In the genomic region with DNA sequence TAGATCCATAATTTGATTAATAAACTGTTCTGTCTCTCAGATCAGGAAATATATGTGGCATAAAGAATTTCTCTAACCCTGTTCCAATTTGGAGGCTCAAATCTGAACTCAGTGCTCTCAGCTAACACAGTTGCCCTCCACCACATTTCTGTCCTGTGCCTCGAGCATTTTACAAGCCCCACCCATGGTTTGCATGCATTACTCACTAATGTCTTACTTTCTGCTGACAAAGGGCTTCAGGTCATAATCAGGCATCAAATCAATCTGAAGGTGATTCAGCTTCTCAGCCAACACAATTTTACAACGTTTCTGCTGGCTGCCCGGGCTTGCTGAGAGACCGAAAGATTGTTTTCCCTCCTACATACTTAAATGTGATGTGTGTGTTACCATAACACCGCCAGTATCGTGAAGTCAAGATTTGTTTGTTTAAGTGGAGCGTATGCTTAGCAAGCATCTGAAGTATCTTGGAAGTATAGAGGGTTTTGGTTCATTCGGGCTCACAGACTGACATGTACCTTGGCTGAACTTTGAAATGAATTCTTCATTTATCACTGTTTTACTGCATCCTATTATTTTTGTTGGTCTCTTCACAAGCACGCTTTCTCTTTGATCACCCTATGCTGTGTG, we compare ENCODE assay signal across 32 mouse cellular contexts.
DNase-seq lines count a peak whose midpoint lies in the region; ATAC-seq and TF ChIP-seq lines count a peak whose summit lies in the region.
"Had no signal": no experiment of that assay in that cellular context is flagged by ENCODE, and none has a peak within 500 bp of the region (broad histone marks: within the 10 kb centered on the region; RNA-seq: fewer than 3 reads in every experiment).

No protein-coding gene starts in this region.

- no peaks in the 10 kb centered on the region for H3K36me3 ChIP-seq in kidney, embryonic 15.5 days
- no peaks in the 10 kb centered on the region for H3K36me3 ChIP-seq in lung, embryonic 14.5 days (ENCODE audit: insufficient read depth)
- H3K36me3 ChIP-seq: hindbrain, embryonic 10.5 days; hindbrain, embryonic 15.5 days; limb, embryonic 13.5 days; liver, embryonic 12.5 days; midbrain, embryonic 12.5 days; neural tube, embryonic 12.5 days had no signal

- no peak overlapping the region for H3K9ac ChIP-seq in kidney, embryonic 15.5 days
- H3K9ac ChIP-seq in lung, embryonic 14.5 days: no peak overlapping the region
- H3K9ac ChIP-seq: forebrain, embryonic 13.5 days; hindbrain, embryonic 15.5 days; limb, embryonic 13.5 days; liver, embryonic 12.5 days; liver, postnatal 0 days; midbrain, embryonic 12.5 days; neural tube, embryonic 12.5 days had no signal

- no peak overlapping the region for H3K4me3 ChIP-seq in kidney, embryonic 15.5 days (replicated peaks)
- H3K4me3 ChIP-seq in lung, embryonic 14.5 days (ENCODE audit: low read depth, low read length): no peak overlapping the region
- H3K4me3 ChIP-seq: forebrain, embryonic 13.5 days; hindbrain, embryonic 10.5 days; hindbrain, embryonic 15.5 days; layer of hippocampus, adult 2 months; left cerebral cortex, adult 2 months; limb, embryonic 13.5 days; liver, embryonic 12.5 days; megakaryocyte, embryonic 14.5 days; midbrain, embryonic 12.5 days; myocyte; neural tube, embryonic 12.5 days had no signal

- H3K9me3 ChIP-seq in kidney, embryonic 15.5 days (replicated peaks): no peaks in the 10 kb centered on the region
- H3K9me3 ChIP-seq in lung, embryonic 14.5 days (ENCODE audit: low read depth, low read length): no peaks in the 10 kb centered on the region
- H3K9me3 ChIP-seq: forebrain, embryonic 13.5 days; hindbrain, embryonic 10.5 days; hindbrain, embryonic 15.5 days; limb, embryonic 13.5 days; liver, embryonic 12.5 days; megakaryocyte, embryonic 14.5 days; midbrain, embryonic 12.5 days; neural tube, embryonic 12.5 days had no signal

- H3K4me2 ChIP-seq in kidney, embryonic 15.5 days: peak overlapping the region; percentile 32; the same call in 1 of the 2 replicates
- H3K4me2 ChIP-seq in lung, embryonic 14.5 days: peak overlapping the region; percentile 4; the same call in 1 of the 2 replicates
- H3K4me2 ChIP-seq: forebrain, embryonic 13.5 days; hindbrain, embryonic 15.5 days; limb, embryonic 13.5 days; liver, embryonic 12.5 days; midbrain, embryonic 12.5 days; neural tube, embryonic 12.5 days had no signal

- WGBS in kidney, embryonic 15.5 days: 27% methylated on average over 9 of the region's 9 CpGs
- 26% methylated on average over 9 of the region's 9 CpGs for WGBS in lung, embryonic 14.5 days

- H3K27me3 ChIP-seq in kidney, embryonic 15.5 days: no peaks in the 10 kb centered on the region
- H3K27me3 ChIP-seq in lung, embryonic 14.5 days (ENCODE audit: insufficient read depth, low read length): no peaks in the 10 kb centered on the region
- H3K27me3 ChIP-seq: forebrain, embryonic 13.5 days; hindbrain, embryonic 15.5 days; limb, embryonic 13.5 days; liver, embryonic 12.5 days; megakaryocyte, embryonic 14.5 days; midbrain, embryonic 12.5 days; neural tube, embryonic 12.5 days had no signal

- H3K27ac ChIP-seq in kidney, embryonic 15.5 days: peak overlapping the region; percentile 54; the same call in 1 of the 2 replicates
- H3K27ac ChIP-seq in lung, embryonic 14.5 days (ENCODE audit: low read depth): peak overlapping the region; percentile 32; the same call in 1 of the 2 replicates
- H3K27ac ChIP-seq: forebrain, embryonic 13.5 days; hindbrain, embryonic 10.5 days; hindbrain, embryonic 15.5 days; layer of hippocampus, adult 2 months; left cerebral cortex, adult 2 months; limb, embryonic 13.5 days; liver, embryonic 12.5 days; midbrain, embryonic 12.5 days; neural tube, embryonic 12.5 days had no signal

- H3K4me1 ChIP-seq in kidney, embryonic 15.5 days: peaks cover 6% of the 10 kb centered on the region
- no peaks in the 10 kb centered on the region for H3K4me1 ChIP-seq in lung, embryonic 14.5 days (ENCODE audit: insufficient read depth)
- H3K4me1 ChIP-seq: forebrain, embryonic 13.5 days; hindbrain, embryonic 10.5 days; hindbrain, embryonic 15.5 days; limb, embryonic 13.5 days; liver, embryonic 12.5 days; megakaryocyte, embryonic 14.5 days; midbrain, embryonic 12.5 days; neural tube, embryonic 12.5 days had no signal

- no peak for TF ChIP-seq CTCF in lung, embryonic 14.5 days (IDR thresholded peaks at IDR 0.05; ENCODE audit: low read depth)

- ATAC-seq in kidney, embryonic 15.5 days (replicated peaks; ENCODE audit: low FRiP score): peak; percentile 86
- ATAC-seq in lung, embryonic 14.5 days (ENCODE audit: insufficient read depth): peak; percentile 81
- ATAC-seq: activated CD4-positive, CD25-positive, alpha-beta regulatory T cell, adult 4 months; forebrain, embryonic 13.5 days; inflammation-experienced regulatory T-cells, adult 6 months; liver, embryonic 12.5 days; liver, postnatal 0 days had no signal

- no peak for DNase-seq in kidney, adult 8-10 months
- DNase-seq in lung, embryonic 14.5 days: peak; percentile 51
- DNase-seq in lung, postnatal 36 days: no peak
- peak; percentile 39 for DNase-seq in urinary bladder, postnatal 14 days (ENCODE audit: low spot score)
- DNase-seq in urinary bladder, adult 2 months (ENCODE audit: low spot score): no peak
- no peak for DNase-seq in embryo, embryonic 10.5 days (ENCODE audit: low spot score)
- DNase-seq: adrenal gland, adult 2 months; adrenal gland, postnatal 36 days; cerebellum, adult 18-20 months; cerebellum, postnatal 10 days; gastrocnemius, postnatal 14 days; heart, postnatal 14 days; kidney, postnatal 14 days; liver, postnatal 0 days; lung, postnatal 4 days; right cerebral cortex, adult 18-20 months; thymus, adult 2 months; thymus, postnatal 36 days had no signal

Comparison
In these comparisons a context has a peak if more than half of its experiments do, and no peak if none do; other contexts are left out.
1. DNase-seq: peak in lung, embryonic 14.5 days (single experiment) and urinary bladder, postnatal 14 days (single experiment); none in kidney, adult 8-10 months (0 of 2), lung, postnatal 36 days (single experiment), urinary bladder, adult 2 months (single experiment) and embryo, embryonic 10.5 days (single experiment).